Mouse (Mus musculus): ENCODE data around the gene Prps1l1.

Prps1l1 gene

GRCm38 (mm10) chr12:34984461-34984860 lies at the start of gene Prps1l1:
Gene Prps1l1, plus strand, starts transcription at chr12:34984761.
- in situ Hi-C loops (cut with MboI, MseI) = loop anchor here in 1 of 2 experiments (25.0 kb wide), 1 partner anchor 503 kb away; no protein-coding TSS in a partner anchor

- in situ Hi-C loops (cut with MboI, MseI) = loop anchor here (5.0 kb wide), 1 partner anchor 244 kb away; no protein-coding TSS in a partner anchor
These were observed 46.6 kb upstream of the Prps1l1 start for GRCm38 (mm10) chr12:34937918-34938317.

GRCm38 (mm10) chr12:34949066-34949706 lies 35.4 kb upstream of the Prps1l1 start:
- in situ Hi-C loops (cut with MboI, MseI) = no loop called here

- in situ Hi-C loops (cut with MboI, MseI) = loop anchor here in 1 of 2 experiments (25.0 kb wide), 1 partner anchor 511 kb away; no protein-coding TSS in a partner anchor
These were observed 8.6 kb upstream of the Prps1l1 start for GRCm38 (mm10) chr12:34975991-34976390.

GRCm38 (mm10) chr12:34985865-34986264 lies 1.3 kb downstream of the Prps1l1 start:
- in situ Hi-C loops (cut with MboI, MseI) = loop anchor here in 1 of 2 experiments (25.0 kb wide), 1 partner anchor 501 kb away; no protein-coding TSS in a partner anchor

GRCm38 (mm10) chr12:34989537-34990200 lies 5.1 kb downstream of the Prps1l1 start:
- in situ Hi-C loops (cut with MboI, MseI) = loop anchor here in 1 of 2 experiments (25.0 kb wide), 1 partner anchor 498 kb away; no protein-coding TSS in a partner anchor

GRCm38 (mm10) chr12:34990387-34990786 lies 5.8 kb downstream of the Prps1l1 start:
- in situ Hi-C loops (cut with MboI, MseI) = loop anchor here in 1 of 2 experiments (25.0 kb wide), 1 partner anchor 497 kb away; no protein-coding TSS in a partner anchor

GRCm38 (mm10) chr12:34991900-34992299 lies 7.3 kb downstream of the Prps1l1 start:
- in situ Hi-C loops (cut with MboI, MseI) = loop anchor here in 1 of 2 experiments (25.0 kb wide), 1 partner anchor 495 kb away; no protein-coding TSS in a partner anchor

GRCm38 (mm10) chr12:34997597-34998182 lies 13.1 kb downstream of the Prps1l1 start:
- in situ Hi-C loops (cut with MboI, MseI) = loop anchor here in 1 of 2 experiments (25.0 kb wide), 1 partner anchor 490 kb away; no protein-coding TSS in a partner anchor

- in situ Hi-C loops (cut with MboI, MseI) = loop anchor here in 1 of 2 experiments (25.0 kb wide), 1 partner anchor 488 kb away; no protein-coding TSS in a partner anchor
These were observed 14.4 kb downstream of the Prps1l1 start for GRCm38 (mm10) chr12:34998778-34999467.

GRCm38 (mm10) chr12:35000323-35000722 lies 15.8 kb downstream of the Prps1l1 start:
- in situ Hi-C loops (cut with MboI, MseI) = no loop called here

- in situ Hi-C loops (cut with MboI, MseI) = no loop called here
These were observed 21.2 kb downstream of the Prps1l1 start for GRCm38 (mm10) chr12:35005748-35006147.

GRCm38 (mm10) chr12:35007851-35008250 lies 23.3 kb downstream of the Prps1l1 start:
- in situ Hi-C loops (cut with MboI, MseI) = no loop called here

- in situ Hi-C loops (cut with MboI, MseI) = no loop called here
These were observed 24.0 kb downstream of the Prps1l1 start for GRCm38 (mm10) chr12:35008340-35009137.

GRCm38 (mm10) chr12:35011462-35011861 lies 26.9 kb downstream of the Prps1l1 start:
- in situ Hi-C loops (cut with MboI, MseI) = loop anchor here in 1 of 2 experiments (5.0 to 10.0 kb wide), 2 partner anchors 967 to 1031 kb away; partner anchors contain the start of gene Tspan13

GRCm38 (mm10) chr12:35013950-35014349 lies 29.4 kb downstream of the Prps1l1 start:
- in situ Hi-C loops (cut with MboI, MseI) = loop anchor here in 1 of 2 experiments (5.0 to 10.0 kb wide), 2 partner anchors 969 to 1028 kb away; partner anchors contain the start of gene Tspan13

GRCm38 (mm10) chr12:35016056-35016455 lies 31.5 kb downstream of the Prps1l1 start:
- in situ Hi-C loops (cut with MboI, MseI) = loop anchor here in 1 of 2 experiments (10.0 kb wide), 1 partner anchor 971 kb away; no protein-coding TSS in a partner anchor

- in situ Hi-C loops (cut with MboI, MseI) = loop anchor here in 1 of 2 experiments (10.0 kb wide), 1 partner anchor 972 kb away; no protein-coding TSS in a partner anchor
These were observed 32.1 kb downstream of the Prps1l1 start for GRCm38 (mm10) chr12:35016481-35017250.

GRCm38 (mm10) chr12:35018679-35019237 lies 34.2 kb downstream of the Prps1l1 start:
- in situ Hi-C loops (cut with MboI, MseI) = loop anchor here in 1 of 2 experiments (10.0 kb wide), 1 partner anchor 974 kb away; no protein-coding TSS in a partner anchor
